Comparison of ENCODE assay signal across 13 mouse cellular contexts in genomic region chr1:37000307-37000706, GRCm38 (mm10). TPM values are rescaled to one million over a fixed set of nuclear protein-coding genes. Genes with fewer than 3 reads are reported as not detected.
A peak's percentile ranks its signal among the peaks of the same experiment; 100 is the strongest.
DNase-seq lines count a peak whose midpoint lies in the region; TF ChIP-seq lines count a peak whose summit lies in the region.
"Had no signal": no experiment of that assay in that cellular context is flagged by ENCODE, and none has a peak within 500 bp of the region (broad histone marks: within the 10 kb centered on the region; RNA-seq: fewer than 3 reads in every experiment).

No protein-coding gene starts in this region.

- 0 out of 2 replicates have a peak, but pooled peaks cover 1% of the 10 kb centered on the region for H3K4me1 ChIP-seq in liver, adult 2 months (ENCODE audit: control insufficient read depth, insufficient read depth, low read length)
- H3K4me1 ChIP-seq in bone marrow macrophage, adult 2 months (ENCODE audit: control insufficient read depth, insufficient read depth, low read length), result peaks cover 16% of the 10 kb centered on the region

- H3K79me2 ChIP-seq in liver, adult 2 months (ENCODE audit: control insufficient read depth, insufficient read depth, low read length), result no peaks in the 10 kb centered on the region
- no peaks in the 10 kb centered on the region for H3K79me2 ChIP-seq in myocyte (ENCODE audit: control insufficient read depth, insufficient read depth)

- no peak overlapping the region for H3K27ac ChIP-seq in liver, adult 2 months (replicated peaks; ENCODE audit: insufficient read depth, low read depth, low read length)
- peak overlapping the region; percentile 70 for H3K27ac ChIP-seq in bone marrow macrophage, adult 2 months (ENCODE audit: insufficient read depth, low read depth, low read length)
- H3K27ac ChIP-seq: liver, embryonic 15.5 days; midbrain, embryonic 10.5 days; neural tube, embryonic 13.5 days had no signal

- no peaks in the 10 kb centered on the region for H3K36me3 ChIP-seq in liver, adult 2 months (ENCODE audit: control insufficient read depth, insufficient read depth, low read length)
- H3K36me3 ChIP-seq in myocyte (ENCODE audit: control insufficient read depth, insufficient read depth), result no peaks in the 10 kb centered on the region
- H3K36me3 ChIP-seq: liver, embryonic 15.5 days; midbrain, embryonic 10.5 days; neural tube, embryonic 13.5 days had no signal

- H3K27me3 ChIP-seq in liver, adult 2 months (ENCODE audit: control insufficient read depth, insufficient read depth, low read length), result no peaks in the 10 kb centered on the region
- no peaks in the 10 kb centered on the region for H3K27me3 ChIP-seq in myocyte (ENCODE audit: control insufficient read depth, insufficient read depth, insufficient read length)
- H3K27me3 ChIP-seq: liver, embryonic 15.5 days; neural tube, embryonic 13.5 days had no signal

- H3ac ChIP-seq in myocyte (ENCODE audit: control insufficient read depth, insufficient read length), result no peak overlapping the region

- 78% methylated on average over 5 of the region's 5 CpGs for WGBS in liver, adult 2 months

- H3K4me3 ChIP-seq in liver, adult 2 months (ENCODE audit: insufficient read depth, low read depth, low read length), result no peak overlapping the region
- peak overlapping the region; percentile 22 for H3K4me3 ChIP-seq in bone marrow macrophage, adult 2 months (ENCODE audit: insufficient read depth, low read length)
- no peak overlapping the region for H3K4me3 ChIP-seq in myocyte
- H3K4me3 ChIP-seq: liver, embryonic 15.5 days; midbrain, embryonic 10.5 days; neural tube, embryonic 13.5 days had no signal

- DNase-seq in liver, adult 2 months (ENCODE audit: extremely low read depth, low read depth, low spot score), result peak; percentile 19
- no peak for DNase-seq in liver
- peak; percentile 76 for DNase-seq in CD4-positive helper T cell, adult 2 months (ENCODE audit: low read depth, low spot score)
- DNase-seq in left cerebral cortex, adult 11 months (ENCODE audit: low spot score), result no peak
- no peak for DNase-seq in adrenal gland, postnatal 14 days
- no peak for DNase-seq in urinary bladder, adult 18-20 months (ENCODE audit: low spot score in 2 of 2)
- DNase-seq: cerebellum, postnatal 25 days; heart, adult 18-20 months had no signal

- no peak for TF ChIP-seq CTCF in liver, adult 2 months (IDR thresholded peaks at IDR 0.05; ENCODE audit: low read depth, low read length)
- no peak for TF ChIP-seq CTCF in bone marrow macrophage, adult 2 months (IDR thresholded peaks at IDR 0.05; ENCODE audit: low read depth, low read length)

- peak overlapping the region; percentile 56 for H3K4me2 ChIP-seq in myocyte (ENCODE audit: low read depth)
- H3K4me2 ChIP-seq: liver, embryonic 15.5 days; neural tube, embryonic 13.5 days had no signal

- no peak overlapping the region for H3K9ac ChIP-seq in liver, adult 2 months (ENCODE audit: low read depth, low read length)
- H3K9ac ChIP-seq: liver, embryonic 15.5 days; neural tube, embryonic 13.5 days had no signal

- TF ChIP-seq POLR2A in liver, adult 2 months (IDR thresholded peaks at IDR 0.05; ENCODE audit: extremely low read depth, insufficient read depth, low read length), result no peak
- no peak for TF ChIP-seq POLR2A in bone marrow macrophage, adult 2 months (IDR thresholded peaks at IDR 0.05; ENCODE audit: borderline replicate concordance, low read depth, low read length)
- no peak for TF ChIP-seq POLR2A in myocyte (IDR thresholded peaks at IDR 0.05; ENCODE audit: insufficient read length, low read depth)

TF ChIP-seq in myocyte, 11 proteins besides CTCF, POLR2A, EP300 and RAD21:
- TF ChIP-seq REST (IDR thresholded peaks at IDR 0.05; ENCODE audit: insufficient read depth, insufficient read length), result no peak
- TF ChIP-seq MYOD1 (IDR thresholded peaks at IDR 0.05; ENCODE audit: control insufficient read depth in 1 of 3, insufficient read length in 2 of 3, low read depth in 2 of 3), result no peak

RNA-seq across cellular contexts. Expression of gene Vwa3b, which starts 26.1 kb away (rescaled TPM):
- total RNA-seq in liver, adult 2 months (2014; rRNA removed), result 0.37 and 1.0 TPM in 2 replicates
- 0.40 and 0.46 TPM in 2 replicates for polyA plus RNA-seq in liver, adult 2 months (2012; rRNA removed)
- not detected in 2 replicates for polyA plus RNA-seq in bone marrow macrophage, adult 2 months (2012; ENCODE audit: insufficient read depth, insufficient read length, missing spikeins)
- not detected for polyA plus RNA-seq in myocyte (2012; fragmentation: generic; extraction: Trizol)
- 1.2 TPM in 1 of 2 replicates, not detected in the other for total RNA-seq in adrenal gland, postnatal 14 days (2021)
- polyA plus RNA-seq: liver, embryonic 15.5 days had no signal

RNA-seq across cellular contexts. Expression of gene Tmem131, which starts 56.8 kb away (rescaled TPM):
- total RNA-seq in liver, adult 2 months (2014; rRNA removed), result 10.2 and 12.2 TPM in 2 replicates
- 6.1 and 6.3 TPM in 2 replicates for polyA plus RNA-seq in liver, adult 2 months (2012; rRNA removed)
- polyA plus RNA-seq in bone marrow macrophage, adult 2 months (2012; ENCODE audit: insufficient read depth, insufficient read length, missing spikeins), result 32.0 and 38.3 TPM in 2 replicates
- 12.2 TPM for polyA plus RNA-seq in myocyte (2012; fragmentation: generic; extraction: Trizol)
- 45.7 and 48.2 TPM in 2 replicates for total RNA-seq in adrenal gland, postnatal 14 days (2021)

Comparison
In these comparisons a context has a peak if more than half of its experiments do, and no peak if none do; other contexts are left out.
1. DNase-seq: peak in liver, adult 2 months (single experiment) and CD4-positive helper T cell, adult 2 months (single experiment); none in liver (single experiment), left cerebral cortex, adult 11 months (single experiment), adrenal gland, postnatal 14 days (single experiment) and urinary bladder, adult 18-20 months (0 of 2).